Mouse (Mus musculus) cerebellum, adult 9-11 months (tissue): ENCODE results near the gene Pnp.
"Not testable (repeated sequence)": the region's sequence is repeated elsewhere in the genome, so short reads cannot be mapped to it uniquely, and the experiment has no call there.

Source experiments
- DNase-seq: peaks from one replicate; pipeline ENCODE4 v3.0.0; 2022

Gene Pnp

DNA sequence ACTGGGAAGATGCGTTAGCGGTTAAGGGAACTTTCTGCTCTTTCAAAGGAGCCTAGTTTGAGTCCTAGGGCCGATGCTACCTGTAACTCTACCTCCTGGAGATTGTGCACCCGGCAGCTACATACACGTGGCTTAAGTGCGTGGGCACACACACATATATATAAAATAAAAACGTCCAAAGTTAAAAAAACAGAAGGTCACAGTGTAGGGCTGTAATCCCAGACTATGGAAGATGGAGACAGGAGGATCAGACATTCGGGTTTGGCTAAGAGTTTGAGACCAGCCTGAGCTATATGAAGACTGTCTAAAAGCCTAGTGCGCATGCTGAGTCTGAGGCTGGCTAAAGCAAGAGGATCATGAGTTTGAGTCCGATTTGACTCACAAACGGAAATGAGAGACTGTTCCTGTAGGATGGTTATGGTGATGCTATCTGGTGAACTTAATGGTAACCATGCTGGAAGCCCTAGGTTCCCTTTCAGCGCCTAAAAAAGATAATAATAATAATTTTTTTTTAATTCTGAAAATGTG, 675 bp downstream of the Pnp start:
- DNase-seq: no peak

GRCm38 (mm10) chr14:50936649-50937048, 5.8 kb downstream of the Pnp start:
- DNase-seq: no peak

DNA sequence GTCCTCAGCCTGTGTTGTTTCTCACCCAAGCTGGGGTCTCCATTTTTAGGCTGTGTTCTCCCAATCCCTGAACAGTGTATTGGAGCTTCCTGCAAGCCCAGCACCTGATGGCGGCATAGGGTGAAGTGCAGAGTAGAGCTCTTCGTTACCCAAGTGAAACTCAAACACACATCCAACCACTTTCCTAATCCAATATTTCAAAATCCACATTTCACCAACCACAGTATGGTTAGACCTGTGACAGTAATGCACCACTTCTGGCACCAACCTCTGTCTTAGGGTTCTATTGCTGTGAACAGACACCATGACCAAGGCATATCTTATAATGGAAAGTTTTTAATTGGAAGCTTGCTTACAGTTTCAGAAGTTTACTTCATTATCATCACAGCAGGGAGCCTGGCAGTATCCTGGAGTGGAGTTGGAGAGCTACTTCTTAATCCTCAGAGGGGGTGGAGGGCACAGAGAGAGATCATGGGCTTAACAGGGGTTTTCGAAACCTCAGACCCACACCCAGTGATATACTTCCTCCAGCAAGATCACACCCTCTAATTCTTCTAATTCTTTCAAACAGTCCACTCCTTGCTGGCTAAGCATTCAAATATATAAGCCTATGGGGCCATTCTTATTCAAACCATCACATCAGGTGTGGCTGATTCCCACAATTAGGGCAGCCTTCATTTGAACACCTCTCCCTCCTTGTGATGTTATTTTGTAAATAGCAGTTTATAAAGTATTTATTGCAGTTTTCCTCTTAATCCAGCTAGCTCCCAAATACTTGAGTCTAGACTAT, 7.4 kb downstream of the Pnp start:
- no peak for DNase-seq

GRCm38 (mm10) chr14:50938940-50939339, 8.1 kb downstream of the Pnp start:
- DNase-seq: no peak

- DNase-seq: peak; percentile 92
Measured at GRCm38 (mm10) chr14:50943932-50944667, 13.2 kb downstream of the Pnp start, which contains the start of gene Gm49342. TSS of gene Gm49342 (plus strand) at chr14:50944517.

- not testable (repeated sequence) for DNase-seq
Measured at GRCm38 (mm10) chr14:50944668-50945033, 13.8 kb downstream of the Pnp start.

DNA sequence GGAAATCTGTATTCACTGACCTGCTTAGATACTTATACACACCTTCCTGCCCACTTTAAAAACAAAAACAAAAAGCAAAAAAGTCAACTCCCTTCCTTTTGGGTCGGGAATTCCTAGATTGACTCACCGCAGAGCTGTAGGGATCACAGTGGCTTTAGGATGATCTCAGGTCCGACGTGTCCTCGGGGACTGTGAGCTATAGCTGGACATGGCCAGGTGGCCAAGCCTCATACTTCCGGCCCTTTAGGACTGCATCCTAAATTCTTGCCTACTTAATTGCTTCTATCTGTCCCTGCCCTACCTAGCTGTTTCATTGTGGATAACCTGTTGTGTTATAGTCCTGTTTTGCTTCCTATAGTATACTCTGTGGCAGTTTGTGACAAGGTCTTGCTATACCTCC, 14.2 kb downstream of the Pnp start:
- DNase-seq: not testable (repeated sequence)

DNA sequence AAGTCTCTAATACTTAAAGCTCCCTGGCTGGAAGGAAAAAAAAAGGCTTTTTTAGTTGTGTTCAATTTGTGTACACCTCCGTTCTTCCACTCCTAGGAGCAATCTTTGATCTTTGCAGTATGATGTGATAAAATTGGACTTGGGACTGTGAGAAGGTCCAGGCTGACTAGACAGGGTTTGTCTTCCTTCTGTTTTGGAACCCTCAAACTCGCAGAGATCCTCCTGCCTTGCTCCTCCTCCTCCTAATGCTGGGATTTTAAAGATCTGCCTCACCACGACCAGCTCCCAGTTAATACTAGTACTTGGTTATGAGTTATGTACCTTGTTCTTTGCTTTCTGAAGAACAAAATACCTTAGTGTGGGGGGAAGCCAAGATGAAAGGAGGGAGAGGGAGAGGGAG, 14.6 kb downstream of the Pnp start:
- not testable (repeated sequence) for DNase-seq

- DNase-seq: no peak
Measured at GRCm38 (mm10) chr14:50955487-50955886, 24.6 kb downstream of the Pnp start.

- peak; percentile 68 for DNase-seq
Measured at GRCm38 (mm10) chr14:50955942-50956508, 25.1 kb downstream of the Pnp start, which contains the start of gene Pnp2. TSS of gene Pnp2 (plus strand) at chr14:50955992.

- DNase-seq: not testable (repeated sequence)
Measured at GRCm38 (mm10) chr14:50956724-50957123, 25.8 kb downstream of the Pnp start.

DNA sequence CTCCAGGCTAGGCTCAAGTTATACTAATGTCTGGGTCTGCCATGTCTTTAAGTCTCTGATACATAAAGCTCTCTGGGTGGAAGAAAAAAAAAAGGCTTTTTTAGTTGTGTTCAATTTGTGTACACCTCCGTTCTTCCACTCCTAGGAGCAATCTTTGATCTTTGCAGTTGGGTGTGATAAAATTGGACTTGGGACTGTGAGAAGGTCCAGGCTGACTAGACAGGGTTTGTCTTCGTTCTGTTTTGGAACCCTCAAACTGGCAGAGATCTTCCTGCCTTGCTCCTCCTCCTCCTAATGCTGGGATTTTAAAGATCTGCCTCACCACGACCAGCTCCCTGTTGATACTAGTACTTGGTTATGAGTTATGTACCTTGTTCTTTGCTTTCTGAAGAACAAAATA, 26.3 kb downstream of the Pnp start:
- DNase-seq: not testable (repeated sequence)

DNA sequence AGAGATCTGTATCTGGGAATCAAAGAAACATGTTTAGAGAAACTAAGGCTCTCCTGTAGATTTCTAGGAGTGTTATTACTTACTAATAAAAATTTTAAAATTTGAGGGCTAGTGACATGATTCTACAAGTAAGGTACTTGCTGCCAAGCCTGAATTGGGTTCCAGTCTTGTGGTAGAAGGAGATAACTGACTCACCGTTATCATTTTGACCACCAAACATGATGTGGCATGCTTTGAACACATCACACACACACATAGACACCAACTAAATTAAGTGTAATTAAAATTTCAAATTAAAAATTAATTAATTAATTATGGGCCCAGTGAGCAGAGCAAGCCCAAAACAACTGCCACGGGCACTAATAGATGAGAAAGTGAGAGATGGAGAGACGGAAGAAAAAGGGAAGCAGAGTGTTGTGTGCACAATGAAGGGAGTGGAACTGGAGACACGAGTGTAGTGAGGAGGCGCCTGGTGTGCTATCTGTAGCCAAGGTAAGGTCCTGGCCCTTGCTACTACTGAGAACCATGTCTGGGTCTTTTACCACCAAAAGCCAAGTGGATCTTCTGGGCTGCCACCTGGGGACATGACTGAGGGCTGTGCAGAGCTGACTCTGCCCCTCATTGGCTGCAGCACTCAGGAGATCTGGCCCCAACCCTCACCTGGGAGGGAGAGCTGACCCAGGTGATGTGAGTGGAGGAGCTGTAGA, 27.6 kb downstream of the Pnp start:
- DNase-seq: not testable (repeated sequence)

- DNase-seq: no peak
Measured at GRCm38 (mm10) chr14:50968216-50968980, 37.5 kb downstream of the Pnp start.

- DNase-seq: no peak
Measured at GRCm38 (mm10) chr14:50969041-50969440, 38.2 kb downstream of the Pnp start.

- peak; percentile 58 for DNase-seq
Measured at GRCm38 (mm10) chr14:50969558-50970544, 39.0 kb downstream of the Pnp start.

GRCm38 (mm10) chr14:50970822-50971221, 39.9 kb downstream of the Pnp start:
- no peak for DNase-seq

GRCm38 (mm10) chr14:50973054-50973453, 42.2 kb downstream of the Pnp start:
- DNase-seq: not testable (repeated sequence)

- no peak for DNase-seq
Measured at GRCm38 (mm10) chr14:50973700-50974099, 42.8 kb downstream of the Pnp start.

DNA sequence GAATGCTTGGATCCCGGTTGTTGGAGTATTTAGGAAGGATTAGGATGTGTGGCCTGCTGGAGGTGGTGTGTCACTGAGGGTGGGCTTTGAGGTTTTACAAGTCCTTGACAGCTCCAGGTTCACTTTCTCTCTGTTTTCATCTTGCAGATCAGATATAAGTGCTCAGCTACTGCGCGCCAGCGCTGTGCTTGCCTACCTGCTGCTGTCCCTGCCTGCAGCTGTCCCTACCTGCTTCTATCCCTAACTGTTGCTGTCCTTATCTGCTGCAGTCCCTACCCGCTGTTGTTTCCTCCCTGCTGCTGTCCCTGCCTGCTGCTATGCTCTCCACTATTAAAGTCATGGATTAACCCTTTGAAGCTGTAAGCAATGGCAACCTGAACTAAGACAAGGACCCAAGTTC, 44.1 kb downstream of the Pnp start:
- no peak for DNase-seq

GRCm38 (mm10) chr14:50976674-50977073, 45.8 kb downstream of the Pnp start:
- no peak for DNase-seq
